Mouse (Mus musculus) CH12.LX (cell line): ENCODE results near the gene 4930402F06Rik.

Source experiments
- CHD2 ChIP-seq: IDR thresholded peaks from 2 replicates; pipeline ENCODE4 v1.6.1; 2011; ENCODE audit warnings: low read length, improper control_type of control experiment
- CTCF ChIP-seq, 2 experiments: IDR thresholded peaks in 1 of 2; conservative IDR thresholded peaks in 1 of 2; 2 replicates each; pipeline ENCODE4 v1.5.1; 2011 to 2012; ENCODE audit warnings: low read depth in 2 of 2, low read length in 2 of 2, improper control_type of control experiment in 1 of 2, inconsistent platforms in 1 of 2, mild to moderate bottlenecking in 1 of 2, moderate library complexity in 1 of 2
- ELF1 ChIP-seq: IDR thresholded peaks from 2 replicates; pipeline ENCODE4 v1.6.1; 2014; ENCODE audit warnings: low read depth, mild to moderate bottlenecking, inconsistent platforms, low read length, improper control_type of control experiment
- EP300 ChIP-seq: IDR thresholded peaks from 2 replicates; pipeline ENCODE4 v1.6.1; 2011; ENCODE audit warnings: low read length, improper control_type of control experiment
- MAFK ChIP-seq: IDR thresholded peaks from 2 replicates; pipeline ENCODE4 v1.6.1; 2011; ENCODE audit warnings: low read length, improper control_type of control experiment; ENCODE audit not compliant: insufficient replicate concordance
- MAX ChIP-seq: IDR thresholded peaks from 2 replicates; pipeline ENCODE4 v1.6.1; 2011; ENCODE audit warnings: low read length, improper control_type of control experiment
- MYC ChIP-seq: IDR thresholded peaks from 2 replicates; pipeline ENCODE4 v1.6.1; 2011; ENCODE audit warnings: low read depth, mild to moderate bottlenecking, improper control_type of control experiment, low read length
- NELFE ChIP-seq: IDR thresholded peaks from 2 replicates; pipeline ENCODE4 v1.6.1; 2011; ENCODE audit warnings: low read depth, low read length, improper control_type of control experiment
- POLR2A ChIP-seq: IDR thresholded peaks from 2 replicates; pipeline ENCODE4 v1.6.1; 2011; ENCODE audit warnings: low read depth, mild to moderate bottlenecking, improper control_type of control experiment, low read length
- SMC3 ChIP-seq: IDR thresholded peaks from 2 replicates; pipeline ENCODE4 v1.6.1; 2011; ENCODE audit warnings: low read depth, low read length, improper control_type of control experiment
- ZC3H11A ChIP-seq: IDR thresholded peaks from 2 replicates; pipeline ENCODE4 v1.6.1; 2012; ENCODE audit warnings: low read depth, mild to moderate bottlenecking, inconsistent platforms, low read length, improper control_type of control experiment
- ZMIZ1 ChIP-seq: IDR thresholded peaks from 2 replicates; pipeline ENCODE4 v1.6.1; 2012; ENCODE audit warnings: low read depth, mild to moderate bottlenecking, inconsistent platforms, low read length, improper control_type of control experiment

DNA sequence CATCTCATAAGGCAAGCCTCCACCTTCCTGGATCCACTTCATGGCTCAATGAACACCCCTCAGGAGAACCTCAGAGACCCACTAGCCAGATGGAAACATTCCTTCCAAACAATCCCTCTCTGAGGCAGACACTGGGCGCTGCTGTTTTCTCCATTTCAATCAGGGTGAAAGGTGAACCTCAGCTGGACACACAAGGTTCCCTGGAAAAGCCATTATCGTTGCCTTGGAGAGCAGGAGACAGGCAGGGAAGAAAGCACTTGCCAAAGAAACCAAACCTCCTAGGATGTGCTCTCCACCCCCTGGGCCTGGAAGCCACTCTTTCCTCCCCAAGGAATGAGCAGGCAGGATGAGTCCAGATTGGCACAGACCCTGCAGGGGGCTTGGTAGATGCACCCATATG, 30.6 kb upstream of the 4930402F06Rik start:
- no peak for TF ChIP-seq EP300
- TF ChIP-seq MAFK, result no peak
- no peak for TF ChIP-seq NELFE
- TF ChIP-seq ZC3H11A, result no peak
- TF ChIP-seq CTCF (conservative IDR thresholded peaks at IDR 0.05 in 1 of 2, IDR thresholded peaks at IDR 0.05 in 1 of 2; ENCODE audit: low read depth in 2 of 2, low read length in 2 of 2), result no peak
- TF ChIP-seq POLR2A, result no peak
- TF ChIP-seq MYC, result no peak
- TF ChIP-seq ZMIZ1, result no peak
- no peak for TF ChIP-seq CHD2
- no peak for TF ChIP-seq SMC3
- TF ChIP-seq MAX, result no peak
- no peak for TF ChIP-seq ELF1
